Mouse (Mus musculus) kidney, embryonic 14.5 days (tissue): ENCODE data around the gene Eif2b4. TPM values are rescaled to one million over a fixed set of nuclear protein-coding genes. Genes with fewer than 3 reads are reported as not detected.

Experiments used
- ATAC-seq: fragments of 200-750 bp; cut with Nextera tagmentation; 2 replicates; pipeline ENCODE4 v1.8.0; 2017; ENCODE audit warnings: moderate number of reproducible peaks, mild to moderate bottlenecking, moderate TSS enrichment, moderate library complexity; ENCODE audit not compliant: low FRiP score, low TSS enrichment
- H3K27ac ChIP-seq: fragments of 300-500 bp; sonication (generic); 2 replicates; pipeline ENCODE4 v1.5.1; 2014; ENCODE audit warnings: low read depth, mild to moderate bottlenecking, low read length, moderate library complexity, mixed read lengths
- H3K27me3 ChIP-seq: fragments of 300-500 bp; sonication (generic); 2 replicates; pipeline ENCODE4 v1.6.1; 2014; ENCODE audit warnings: mild to moderate bottlenecking, low read length; ENCODE audit not compliant: control insufficient read depth, insufficient read depth
- H3K36me3 ChIP-seq: fragments of 300-500 bp; sonication (generic); 2 replicates; pipeline ENCODE4 v1.6.1; 2014; ENCODE audit warnings: low read length, mixed read lengths; ENCODE audit not compliant: control insufficient read depth, insufficient read depth
- H3K4me1 ChIP-seq: fragments of 300-500 bp; sonication (generic); 2 replicates; pipeline ENCODE4 v1.6.1; 2014; ENCODE audit warnings: low read length, mixed read lengths; ENCODE audit not compliant: control insufficient read depth, insufficient read depth
- H3K4me2 ChIP-seq: fragments of 300-500 bp; sonication (generic); replicated peaks from 2 replicates; pipeline ENCODE4 v1.6.1; 2014; ENCODE audit warnings: low read depth, mild to moderate bottlenecking, low read length
- H3K4me3 ChIP-seq: fragments of 300-500 bp; sonication (generic); 2 replicates; pipeline ENCODE4 v1.5.1; 2014; ENCODE audit warnings: mild to moderate bottlenecking, low read length
- H3K9ac ChIP-seq: fragments of 300-500 bp; sonication (generic); 2 replicates; pipeline ENCODE4 v1.6.1; 2014; ENCODE audit warnings: low read depth, mild to moderate bottlenecking, low read length, moderate library complexity
- H3K9me3 ChIP-seq: fragments of 300-500 bp; sonication (generic); 2 replicates; pipeline ENCODE4 v1.6.1; 2016; ENCODE audit warnings: low read length; ENCODE audit not compliant: control insufficient read depth
- WGBS: fragments of 180-500 bp; shearing (Covaris S2); extraction: QIAGEN DNeasy Blood & Tissue Kit; methylation state at CpG from one replicate; pipeline ENCODE4 v1.1.7; 2014; 5-methylcytosine and 5-hydroxymethylcytosine counted together
- polyA plus RNA-seq: library from polyadenylated mRNA; unstranded; fragments of >200 nt; fragmentation: Nextera tagmentation; extraction: Ambion mirVana; gene quantifications from 2 replicates; pipeline ENCODE4 v1.2.1, GENCODE M21; 2014

The Eif2b4 gene
- polyA plus RNA-seq, 1 experiment from 2014 or later = 67.3 TPM

DNA sequence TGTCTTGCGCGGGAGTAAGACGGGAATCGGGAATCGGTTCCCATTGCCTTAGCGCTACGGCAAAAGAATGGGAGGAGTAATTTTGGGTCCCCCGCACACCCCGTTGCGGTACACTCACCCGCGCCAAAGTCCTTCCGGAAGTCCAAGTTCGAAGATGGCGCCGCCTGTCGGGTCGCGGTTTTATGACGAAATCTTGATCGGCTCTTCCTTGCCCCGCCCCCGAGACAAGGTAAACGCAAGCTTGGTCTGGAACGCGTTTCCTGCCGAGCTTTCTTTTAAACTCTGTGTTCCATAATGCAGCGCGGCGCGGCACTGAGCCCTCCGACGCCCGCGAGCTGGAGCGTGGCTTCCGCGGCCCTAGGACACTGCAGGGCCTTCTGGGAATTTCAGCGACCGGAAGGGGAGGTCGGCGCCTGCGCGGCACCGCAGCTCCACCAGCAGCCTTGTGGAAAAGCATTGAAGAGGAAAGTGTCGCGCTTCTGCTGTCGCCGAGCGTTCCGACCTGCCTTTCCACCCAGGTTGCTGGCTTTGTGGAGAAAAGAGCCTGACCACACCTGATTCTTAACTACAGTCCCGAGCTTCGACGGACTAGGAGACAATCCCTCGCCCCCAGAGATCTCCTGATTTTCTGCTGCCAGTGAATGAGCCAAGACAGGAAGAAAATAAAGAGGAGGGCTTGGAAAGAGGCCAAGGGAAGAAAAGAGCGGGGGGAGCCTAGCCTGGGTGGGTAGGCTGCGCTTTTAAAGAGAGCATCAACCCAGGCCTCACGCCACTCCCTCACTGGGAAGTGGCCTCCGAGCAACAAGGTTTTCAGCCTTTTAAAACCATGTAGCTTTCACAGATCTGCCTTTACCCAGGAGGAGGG is 13.2 kb downstream of the Eif2b4 start, which contains the start of the genes Gm29609 and Gtf3c2:
Gm29609 (minus strand) TSS at position 146 of the 865 bp plus-strand sequence.
Gtf3c2 (minus strand) TSS at position 379 of the 865 bp plus-strand sequence.
- Histone ChIP-seq H3K4me1 (peaks cover 4% of the 10 kb centered on the region; the same call in 1 of the 2 replicates), H3K4me2 (peak within 1 kb of the TSS; percentile 96), H3K36me3 (peaks cover 3% of the 10 kb centered on the region; the same call in 1 of the 2 replicates), H3K27me3 (no peaks in the 10 kb centered on the region), H3K9me3 (no peaks in the 10 kb centered on the region), H3K9ac (peak within 1 kb of the TSS; percentile 69), H3K4me3 (peak within 1 kb of the TSS; percentile 96), H3K27ac (peak within 1 kb of the TSS; percentile 95)
- WGBS = under 1% methylated on average over 59 of the region's 59 CpGs
- peak; percentile 98 for ATAC-seq

- H3K4me1 ChIP-seq = peaks cover 4% of the 10 kb centered on the region; the same call in 1 of the 2 replicates
- WGBS = under 1% methylated on average over 25 of the region's 25 CpGs
Measured at GRCm38 (mm10) chr5:31179301-31179765, 13.9 kb downstream of the Eif2b4 start.

GRCm38 (mm10) chr5:31168630-31169029 is 24.6 kb downstream of the Eif2b4 start:
- no peak for ATAC-seq
- Histone ChIP-seq H3K4me2 (no peak overlapping the region), H3K9ac (no peak overlapping the region), H3K27ac (no peak overlapping the region), H3K9me3 (no peaks in the 10 kb centered on the region), H3K4me3 (no peak overlapping the region), H3K4me1 (no peaks in the 10 kb centered on the region), H3K27me3 (no peaks in the 10 kb centered on the region), H3K36me3 (peaks cover 94% of the 10 kb centered on the region)
- 92% methylated on average over 4 of the region's 4 CpGs for WGBS

More at GRCm38 (mm10) chr5:31179301-31179765, 13.9 kb downstream of the Eif2b4 start:
- peak overlapping the region; percentile 96 for H3K4me2 ChIP-seq
- no peaks in the 10 kb centered on the region for H3K9me3 ChIP-seq
- H3K27ac ChIP-seq = peak overlapping the region; percentile 95
- H3K4me3 ChIP-seq = peak overlapping the region; percentile 96
- H3K9ac ChIP-seq = peak overlapping the region; percentile 69
- H3K27me3 ChIP-seq = no peaks in the 10 kb centered on the region
- H3K36me3 ChIP-seq = peaks cover 7% of the 10 kb centered on the region; the same call in 1 of the 2 replicates
- ATAC-seq = peak; percentile 78

DNA sequence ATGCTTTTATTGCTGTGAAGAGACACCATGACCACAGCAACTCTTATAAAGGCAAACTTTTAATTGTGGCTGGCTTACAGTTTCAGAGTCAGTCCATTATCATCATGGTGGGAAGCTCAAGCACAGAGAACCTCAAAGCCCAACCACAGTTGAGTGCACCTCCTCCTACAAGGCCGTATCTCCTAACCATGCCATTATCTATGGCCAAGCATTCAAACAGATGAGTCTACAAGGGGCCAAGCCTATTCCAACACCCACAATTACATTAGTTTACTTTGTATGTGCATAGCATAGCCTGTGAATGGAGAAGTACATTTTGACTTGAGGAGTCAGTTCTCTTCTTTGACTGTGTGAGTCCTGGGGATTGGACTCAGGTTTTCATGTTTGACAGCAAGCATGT is 28.4 kb downstream of the Eif2b4 start:
- no peak overlapping the region for H3K4me2 ChIP-seq
- H3K4me3 ChIP-seq = no peak overlapping the region
- no peaks in the 10 kb centered on the region for H3K27me3 ChIP-seq
- no peaks in the 10 kb centered on the region for H3K4me1 ChIP-seq
- H3K27ac ChIP-seq = no peak overlapping the region
- no peak overlapping the region for H3K9ac ChIP-seq
- 91% methylated on average over 1 of the region's 1 CpGs for WGBS
- H3K36me3 ChIP-seq = peaks cover 97% of the 10 kb centered on the region
- no peaks in the 10 kb centered on the region for H3K9me3 ChIP-seq
- ATAC-seq = no peak

DNA sequence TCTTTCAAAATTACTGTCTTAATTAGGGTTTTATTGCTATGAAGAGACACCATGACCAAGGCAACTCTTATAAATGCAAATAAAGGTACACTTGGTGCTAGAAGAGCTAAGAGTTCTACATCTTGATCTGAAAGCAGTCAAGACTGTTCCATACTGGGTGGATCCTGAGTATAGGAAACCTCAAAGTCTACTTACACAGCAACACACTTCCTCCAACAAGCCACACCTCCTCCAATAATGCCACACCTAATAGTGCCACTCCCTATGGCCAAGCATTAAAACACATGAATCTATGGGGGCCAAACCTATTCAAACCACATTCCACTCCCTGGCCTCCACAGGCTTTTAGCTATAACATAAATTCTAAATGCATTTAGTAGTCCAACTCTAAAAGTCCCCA is 30.8 kb downstream of the Eif2b4 start:
- H3K4me2 ChIP-seq = no peak overlapping the region
- no peaks in the 10 kb centered on the region for H3K9me3 ChIP-seq
- H3K27ac ChIP-seq = no peak overlapping the region
- no peaks in the 10 kb centered on the region for H3K4me1 ChIP-seq
- no peaks in the 10 kb centered on the region for H3K27me3 ChIP-seq
- H3K9ac ChIP-seq = no peak overlapping the region
- ATAC-seq = no peak
- no peak overlapping the region for H3K4me3 ChIP-seq
- H3K36me3 ChIP-seq = peaks cover 97% of the 10 kb centered on the region

- peak within 1 kb of the TSS; percentile 80 for H3K4me2 ChIP-seq
- no peaks in the 10 kb centered on the region for H3K9me3 ChIP-seq
- H3K27ac ChIP-seq = no peak within 1 kb of the TSS
- no peaks in the 10 kb centered on the region for H3K27me3 ChIP-seq
- H3K4me1 ChIP-seq = peaks cover 5% of the 10 kb centered on the region
- H3K4me3 ChIP-seq = peak within 1 kb of the TSS; percentile 58
- peaks cover 34% of the 10 kb centered on the region for H3K36me3 ChIP-seq
- peak within 1 kb of the TSS; percentile 65 for H3K9ac ChIP-seq
- peak; percentile 92 for ATAC-seq
- WGBS = under 1% methylated on average over 19 of the region's 19 CpGs
Measured at GRCm38 (mm10) chr5:31154152-31154553, 39.1 kb downstream of the Eif2b4 start, which contains the start of gene Mpv17. TSS of gene Mpv17 (minus strand) at chr5:31154251.

DNA sequence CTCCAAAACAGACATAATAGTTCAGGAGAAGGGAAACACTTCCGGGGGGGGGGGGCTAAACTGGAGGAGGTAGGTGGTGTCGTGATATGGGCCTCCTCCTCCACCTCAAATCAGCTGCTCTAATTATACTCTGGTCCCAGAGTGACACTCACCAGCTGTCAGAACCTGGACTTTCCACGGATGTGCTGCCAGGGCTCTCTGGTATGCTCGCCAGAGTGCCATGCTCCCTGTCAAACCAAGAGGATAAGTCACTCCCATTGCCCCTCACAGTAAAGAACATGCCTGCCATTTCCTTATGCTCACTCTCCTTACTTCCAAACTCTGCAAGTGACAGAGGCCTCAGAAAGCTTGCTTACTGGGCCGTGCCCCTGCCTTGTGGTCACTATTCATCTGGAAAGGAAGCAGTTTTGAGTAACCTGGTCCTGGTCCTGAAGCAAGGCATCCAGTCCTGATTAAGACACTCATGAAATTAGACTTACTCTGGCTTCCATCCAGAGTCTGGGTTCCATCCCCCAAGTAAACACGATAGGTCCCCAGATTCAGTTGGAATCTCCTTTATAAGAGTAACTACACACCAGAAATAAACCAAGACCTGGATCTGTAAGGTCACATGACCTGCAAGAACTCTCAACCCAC is 39.6 kb downstream of the Eif2b4 start:
- WGBS = 34% methylated on average over 6 of the region's 6 CpGs
- Histone ChIP-seq H3K27ac (no peak overlapping the region), H3K27me3 (no peaks in the 10 kb centered on the region), H3K4me3 (peak overlapping the region; percentile 58), H3K9me3 (no peaks in the 10 kb centered on the region), H3K9ac (peak overlapping the region; percentile 65), H3K36me3 (peaks cover 29% of the 10 kb centered on the region), H3K4me1 (peaks cover 5% of the 10 kb centered on the region), H3K4me2 (peak overlapping the region; percentile 80)
- peak; percentile 30; the same call in 1 of the 2 replicates for ATAC-seq

- Histone ChIP-seq H3K4me2 (no peak overlapping the region), H3K4me1 (peaks cover 5% of the 10 kb centered on the region), H3K27ac (no peak overlapping the region), H3K9ac (no peak overlapping the region), H3K9me3 (no peaks in the 10 kb centered on the region), H3K36me3 (peaks cover 10% of the 10 kb centered on the region; the same call in 1 of the 2 replicates), H3K27me3 (no peaks in the 10 kb centered on the region), H3K4me3 (no peak overlapping the region)
- ATAC-seq = no peak
- 89% methylated on average over 3 of the region's 3 CpGs for WGBS
Measured at GRCm38 (mm10) chr5:31151746-31152145, 41.5 kb downstream of the Eif2b4 start.
